Mouse (Mus musculus): ENCODE results near the gene Csmd2.

Gene Csmd2

DNA sequence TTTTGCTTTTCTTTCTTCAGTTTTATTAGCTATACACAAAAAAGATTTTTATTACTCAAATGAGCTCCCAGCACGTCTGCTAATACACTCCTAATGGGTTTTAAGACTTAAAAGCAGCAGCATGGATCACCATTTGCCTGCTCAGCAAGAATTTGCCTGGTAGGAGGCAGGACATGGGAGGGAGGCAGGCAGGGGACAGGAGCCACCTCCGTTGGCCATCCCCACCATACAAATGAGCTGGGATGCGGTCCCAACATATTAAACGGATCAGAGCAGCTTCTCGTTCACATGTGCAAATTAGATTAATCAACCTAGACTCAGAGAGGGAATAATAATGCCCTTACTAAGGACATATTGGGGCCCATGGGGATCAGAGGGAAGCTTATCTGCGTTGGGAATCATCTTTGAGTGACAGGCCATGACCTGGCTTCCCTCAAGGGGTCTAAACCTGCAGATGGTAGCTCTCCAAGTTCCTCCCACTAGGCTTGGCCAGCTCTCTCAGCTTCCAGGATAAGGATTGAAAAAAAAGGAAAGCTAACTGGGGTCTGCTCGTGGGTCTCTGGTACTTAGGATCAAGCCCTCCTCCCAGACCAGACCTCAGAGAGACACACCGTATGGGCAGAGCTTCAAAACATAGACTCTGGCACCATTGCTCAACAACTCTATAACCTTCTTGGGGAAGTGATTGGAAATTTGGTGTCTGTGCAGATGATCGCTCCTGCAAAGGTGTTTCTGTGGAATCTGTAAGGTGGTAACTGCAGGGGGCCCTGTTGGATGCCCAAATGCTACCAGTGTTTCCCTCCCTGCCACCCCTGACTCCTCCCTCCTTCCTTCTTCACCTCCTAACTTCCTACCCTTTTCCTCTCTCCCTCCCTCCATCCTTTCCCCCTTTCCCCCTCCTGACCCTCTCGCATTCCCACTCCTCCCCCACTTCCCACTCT lies 153.8 kb downstream of the Csmd2 start:
- no peak for DNase-seq (ENCODE audit: low spot score in 2 of 2)

DNA sequence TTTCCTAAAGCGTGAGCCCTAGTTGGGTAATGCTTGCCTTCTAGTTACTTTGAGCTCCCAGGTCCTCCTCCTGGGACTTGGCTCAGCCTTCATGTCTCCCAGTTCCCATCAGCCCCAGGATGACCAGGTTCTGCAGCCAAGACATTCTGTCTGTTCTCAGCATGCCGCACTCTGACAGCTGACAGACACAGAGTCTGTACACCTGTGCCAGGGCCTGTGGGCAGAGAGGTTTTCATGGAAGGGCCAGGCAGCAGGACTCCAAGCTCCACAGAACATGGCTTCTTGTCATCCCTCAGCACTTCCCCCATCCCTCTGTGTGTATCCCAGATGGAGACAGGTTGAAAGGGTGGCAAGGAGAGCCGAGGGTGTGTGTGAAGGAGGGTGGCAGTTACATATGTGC lies 154.6 kb downstream of the Csmd2 start:
- no peak for DNase-seq (ENCODE audit: low spot score in 2 of 2)

DNA sequence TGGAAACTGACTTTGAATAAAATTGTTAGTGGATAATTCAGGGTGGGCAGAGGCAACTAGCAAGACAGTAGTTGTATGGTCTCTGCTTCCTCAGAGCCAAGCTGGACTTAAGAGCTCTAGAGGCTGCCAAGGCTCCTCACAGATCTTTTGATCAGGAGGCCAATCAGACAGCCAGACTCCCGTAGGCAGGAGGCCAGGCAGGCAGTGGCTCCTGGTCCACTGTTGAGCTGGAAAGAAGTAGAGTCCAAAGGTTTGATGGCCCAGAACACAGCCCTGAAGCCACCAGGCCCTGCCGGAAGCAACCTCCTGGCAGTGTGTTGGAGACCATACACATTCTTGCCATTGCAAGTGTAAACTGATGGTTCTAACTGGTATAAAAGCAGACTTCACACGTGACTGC lies 155.5 kb downstream of the Csmd2 start:
- no peak for DNase-seq (ENCODE audit: low spot score in 2 of 2)

- no peak for DNase-seq (ENCODE audit: low spot score in 2 of 2)
Observed at GRCm38 (mm10) chr4:128149524-128149923, 161.9 kb downstream of the Csmd2 start.

DNA sequence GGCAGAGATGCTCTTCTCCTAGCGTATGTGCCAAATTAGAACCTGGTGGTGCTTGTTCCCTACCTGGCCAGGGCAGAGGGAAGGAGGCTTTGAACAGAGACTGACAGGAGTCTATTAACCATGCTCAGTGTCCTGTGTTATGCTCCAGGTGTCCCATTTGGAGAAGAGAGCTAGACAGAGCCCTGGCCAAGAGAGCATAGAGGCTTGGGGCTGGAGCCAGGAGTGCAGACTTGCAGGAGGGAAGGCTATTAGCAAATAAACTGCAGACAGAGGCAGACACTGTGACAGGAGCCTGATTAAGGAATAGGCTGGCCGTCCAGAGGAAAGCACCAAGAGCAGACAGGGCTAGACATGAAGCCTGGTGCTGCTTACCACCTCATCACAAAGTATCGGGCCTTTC lies 164.4 kb downstream of the Csmd2 start:
- DNase-seq (ENCODE audit: low spot score in 2 of 2), result no peak

DNA sequence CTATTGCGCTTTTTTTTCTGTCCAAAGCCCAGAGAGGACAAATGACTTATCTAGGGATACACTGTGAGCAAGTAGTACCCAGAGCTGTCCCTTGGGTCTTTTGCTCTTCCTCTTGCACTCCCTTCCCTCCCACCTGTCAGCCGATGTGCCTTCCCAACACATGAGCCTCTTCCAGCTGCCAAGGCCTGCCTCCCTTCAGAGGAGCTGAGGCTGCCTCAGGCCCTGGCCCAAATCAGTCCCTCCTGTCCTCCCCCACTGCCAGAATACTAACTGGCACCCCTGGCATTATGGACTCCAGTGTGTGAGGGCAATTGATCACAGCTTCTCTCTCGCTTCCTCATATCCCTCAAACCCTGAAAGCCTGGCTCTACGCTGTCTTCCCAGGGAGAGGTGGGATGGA lies 165.5 kb downstream of the Csmd2 start:
- no peak for DNase-seq (ENCODE audit: low spot score in 2 of 2)

- no peak for DNase-seq (ENCODE audit: low spot score in 2 of 2)
Observed at GRCm38 (mm10) chr4:128155226-128155625, 167.6 kb downstream of the Csmd2 start.

DNA sequence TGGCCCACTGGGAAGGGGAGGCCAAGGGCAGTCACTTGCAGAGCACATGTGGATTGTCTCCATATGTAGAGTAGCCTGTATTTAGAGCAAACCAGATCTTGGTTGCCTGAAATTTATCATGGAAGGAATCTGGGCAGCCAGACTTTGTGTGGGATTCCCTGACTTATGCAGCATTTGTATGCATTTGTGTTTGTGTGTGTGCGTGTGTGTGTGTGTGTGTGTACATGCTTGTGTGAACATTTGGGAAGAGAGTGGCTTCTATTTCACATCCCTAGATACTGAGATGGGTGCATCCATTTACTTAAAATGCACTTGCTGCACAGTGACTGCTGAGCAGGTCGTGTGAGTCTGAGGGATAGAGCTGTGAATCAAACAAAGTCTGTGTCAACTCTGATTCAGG lies 173.0 kb downstream of the Csmd2 start:
- DNase-seq (ENCODE audit: low spot score in 2 of 2), result no peak

DNA sequence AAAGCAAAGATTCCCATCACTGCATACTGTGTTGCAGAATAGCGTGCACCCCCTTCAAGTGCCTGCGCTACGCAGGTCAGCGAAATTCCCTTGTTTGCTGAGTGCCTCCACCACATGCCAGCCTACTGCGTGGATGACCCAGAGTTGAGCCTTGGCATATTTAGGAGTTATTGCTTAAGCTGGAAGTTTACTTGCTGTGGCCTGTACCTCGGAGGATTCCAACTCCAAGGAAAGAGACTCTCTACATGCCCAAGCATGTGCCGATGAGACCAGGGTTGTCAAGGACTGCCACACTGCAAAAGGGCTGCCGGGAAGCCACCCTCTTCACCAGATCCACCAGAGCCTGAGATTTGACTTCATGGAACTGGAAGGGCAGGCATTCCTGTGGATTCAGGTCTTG lies 182.5 kb downstream of the Csmd2 start:
- DNase-seq (ENCODE audit: low spot score in 2 of 2), result no peak

- DNase-seq (ENCODE audit: low spot score in 2 of 2), result no peak
Observed at GRCm38 (mm10) chr4:128171233-128171632, 183.6 kb downstream of the Csmd2 start.

GRCm38 (mm10) chr4:128171701-128172100 lies 184.0 kb downstream of the Csmd2 start:
- DNase-seq (ENCODE audit: low spot score in 2 of 2), result no peak

- no peak for DNase-seq (ENCODE audit: low spot score in 2 of 2)
Observed at GRCm38 (mm10) chr4:128178974-128179373, 191.3 kb downstream of the Csmd2 start.

- DNase-seq (ENCODE audit: low spot score in 2 of 2), result no peak
Observed at GRCm38 (mm10) chr4:128179581-128179980, 191.9 kb downstream of the Csmd2 start.

- no peak for DNase-seq (ENCODE audit: low spot score in 2 of 2)
Observed at GRCm38 (mm10) chr4:128184747-128185146, 197.1 kb downstream of the Csmd2 start.

DNA sequence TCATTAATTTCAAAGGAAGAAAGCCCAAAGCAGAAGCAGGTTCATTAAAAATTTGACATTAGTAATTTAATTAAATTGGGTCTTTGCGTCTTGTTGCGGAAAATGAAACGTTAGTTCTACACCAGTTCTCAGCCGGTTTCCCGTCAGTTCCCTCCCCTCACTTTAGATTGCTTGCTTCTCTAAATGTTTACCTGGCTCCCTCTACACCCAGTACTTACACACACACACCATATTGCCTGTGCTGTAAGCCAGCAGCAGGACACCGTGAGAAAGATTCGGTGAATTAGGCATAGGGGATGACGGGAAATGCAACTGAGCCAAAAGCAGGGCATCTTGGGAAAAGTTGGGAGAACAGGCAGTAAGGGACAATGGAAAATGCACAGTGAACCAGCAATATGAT lies 206.8 kb downstream of the Csmd2 start:
- no peak for DNase-seq (ENCODE audit: low spot score in 2 of 2)

- DNase-seq (ENCODE audit: low spot score in 2 of 2), result no peak
Observed at GRCm38 (mm10) chr4:128217991-128218595, 230.4 kb downstream of the Csmd2 start.

DNA sequence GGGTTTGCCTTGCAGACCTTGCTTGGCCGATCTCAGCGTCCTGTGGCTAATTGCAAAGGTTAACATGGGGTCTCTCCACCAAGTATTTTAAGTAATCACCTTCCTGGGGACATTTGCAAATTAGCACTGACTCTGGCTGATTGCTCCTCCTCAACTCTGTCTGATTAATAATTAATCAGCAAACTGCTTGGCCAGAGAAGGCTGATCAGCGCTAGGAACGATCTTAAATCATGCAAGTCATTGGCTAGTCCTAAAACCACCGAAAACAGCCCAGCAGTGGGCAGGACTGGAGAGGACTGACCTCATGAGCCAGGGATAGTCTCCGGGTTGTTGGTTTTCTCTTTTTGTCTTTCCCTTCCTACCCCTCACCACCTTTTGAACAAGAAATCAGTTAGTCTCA lies 236.8 kb downstream of the Csmd2 start:
- DNase-seq (ENCODE audit: low spot score in 2 of 2), result no peak

- DNase-seq (ENCODE audit: low spot score in 2 of 2), result no peak
Observed at GRCm38 (mm10) chr4:128227377-128228316, 240.0 kb downstream of the Csmd2 start.

DNA sequence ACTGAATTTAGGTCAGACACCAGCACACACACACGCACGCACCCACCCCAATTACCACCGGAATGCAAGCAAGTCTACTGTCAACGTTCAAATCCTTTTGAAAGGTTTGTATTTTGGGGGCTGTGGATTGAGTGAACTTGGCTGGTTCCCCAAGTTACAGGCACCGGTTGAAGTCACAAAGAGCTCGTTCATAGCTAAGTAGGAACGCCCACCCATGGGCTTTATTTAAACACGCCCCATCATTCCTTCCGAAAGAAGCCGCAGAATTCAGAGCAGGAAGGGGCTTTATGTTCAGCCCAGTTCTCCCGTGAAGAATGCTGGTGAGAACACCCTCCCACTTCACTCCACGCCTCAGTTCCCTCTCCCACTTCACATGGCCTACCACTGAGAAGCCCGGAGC lies 245.8 kb downstream of the Csmd2 start:
- no peak for DNase-seq (ENCODE audit: low spot score in 2 of 2)

DNA sequence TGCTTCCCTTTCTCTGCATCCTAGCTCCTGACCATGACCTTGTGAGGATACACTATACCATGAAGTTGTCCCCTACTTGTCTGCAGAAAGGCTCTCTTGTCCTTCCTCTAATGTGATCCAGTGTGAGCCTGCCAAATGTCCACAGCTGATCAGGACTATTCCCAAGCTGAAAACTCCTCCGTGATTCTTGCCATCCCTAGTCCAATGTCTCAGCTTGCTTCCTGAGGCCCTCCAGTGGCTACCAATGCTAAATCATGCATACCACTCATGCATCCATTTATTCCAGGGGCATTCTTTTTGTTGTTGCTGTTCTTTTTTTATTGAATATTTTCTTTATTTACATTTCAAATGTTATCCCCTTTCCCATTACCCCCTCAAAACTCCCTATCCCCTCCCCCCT lies 251.5 kb downstream of the Csmd2 start:
- DNase-seq (ENCODE audit: low spot score in 2 of 2), result no peak

- DNase-seq (ENCODE audit: low spot score in 2 of 2), result no peak
Observed at GRCm38 (mm10) chr4:128241075-128241853, 253.6 kb downstream of the Csmd2 start.
